Mouse (Mus musculus) thymus, postnatal 14 days (tissue): ENCODE results near the gene Kctd12.

Experiments
- DNase-seq: peaks from one replicate; pipeline ENCODE4 v3.0.0; 2021

The Kctd12 gene

DNA sequence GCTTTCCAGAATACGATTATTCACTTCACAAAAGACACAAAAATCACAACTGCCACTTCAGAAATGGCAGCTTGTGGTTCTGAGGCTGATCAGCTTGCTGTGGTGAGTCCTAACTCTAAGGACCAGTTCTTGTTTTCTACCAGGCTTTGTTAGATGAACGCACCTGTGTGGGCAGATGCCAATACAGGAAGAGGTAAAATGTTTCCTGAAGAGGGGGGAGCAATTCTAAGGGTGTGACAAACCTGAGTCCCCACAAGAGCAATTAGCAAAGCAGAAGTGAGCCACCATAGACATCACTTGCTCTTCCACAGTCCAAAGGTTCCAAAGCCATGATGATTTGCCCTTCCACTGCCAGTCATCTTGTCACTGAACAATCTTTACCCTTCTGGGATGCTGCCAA lies 20.4 kb downstream of the Kctd12 start:
- no peak for DNase-seq

DNA sequence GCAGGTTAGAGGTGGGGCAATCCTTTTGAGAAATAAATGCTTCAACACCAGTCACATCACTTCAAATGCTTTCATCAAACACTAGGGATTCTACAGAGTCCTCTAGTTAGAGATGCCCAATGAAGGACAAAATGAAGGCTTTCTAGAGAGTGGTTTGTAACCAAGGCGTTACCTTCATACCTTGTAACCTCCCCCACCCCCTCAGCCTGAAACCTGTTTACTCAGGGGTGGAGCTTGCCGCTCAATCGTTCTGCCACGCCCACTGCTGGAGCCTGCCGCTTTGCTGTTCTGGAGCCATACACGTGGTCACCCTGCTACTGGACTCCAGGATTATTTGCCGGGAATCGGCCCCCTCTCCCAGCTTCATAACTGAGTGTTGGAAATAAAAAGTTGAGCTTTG lies 28.9 kb downstream of the Kctd12 start:
- DNase-seq = no peak

DNA sequence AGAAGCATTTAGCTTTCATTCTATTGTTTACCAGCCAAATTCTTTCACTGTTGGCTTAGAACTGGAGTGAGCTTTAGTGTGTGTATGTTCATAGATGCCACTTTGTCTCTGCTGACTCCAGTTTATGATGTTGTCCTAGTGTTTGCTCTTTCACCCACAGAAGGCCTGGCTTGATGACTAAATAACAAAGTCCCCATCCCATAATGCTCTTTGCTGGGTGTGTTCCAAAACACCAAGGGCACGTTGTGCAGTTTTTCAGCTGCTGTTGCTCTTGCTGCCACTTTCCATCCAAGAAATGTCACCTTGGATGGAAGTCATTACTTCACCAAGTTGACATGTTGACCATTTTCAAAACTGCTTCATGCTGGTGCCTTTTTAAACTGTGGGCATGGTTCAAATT lies 30.5 kb downstream of the Kctd12 start:
- no peak for DNase-seq

DNA sequence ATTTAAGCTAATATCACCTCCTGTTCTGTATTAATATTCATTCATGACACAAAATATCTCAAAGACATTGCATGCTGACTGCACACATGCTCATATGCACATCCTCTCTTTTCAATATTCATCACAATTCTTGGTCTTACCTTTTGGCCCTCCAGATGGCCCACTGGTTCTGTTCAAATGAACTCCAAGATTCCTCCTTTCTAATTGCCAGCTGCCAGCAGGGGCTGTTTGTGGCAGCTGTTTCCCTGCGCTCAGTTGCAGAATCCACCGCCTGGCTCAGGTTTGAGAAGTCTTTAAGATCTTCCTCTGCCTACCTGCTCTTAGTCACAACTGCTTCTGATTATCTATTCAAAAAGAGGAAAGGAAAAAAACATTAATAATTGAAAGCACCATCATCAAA lies 34.6 kb downstream of the Kctd12 start:
- DNase-seq = no peak

DNA sequence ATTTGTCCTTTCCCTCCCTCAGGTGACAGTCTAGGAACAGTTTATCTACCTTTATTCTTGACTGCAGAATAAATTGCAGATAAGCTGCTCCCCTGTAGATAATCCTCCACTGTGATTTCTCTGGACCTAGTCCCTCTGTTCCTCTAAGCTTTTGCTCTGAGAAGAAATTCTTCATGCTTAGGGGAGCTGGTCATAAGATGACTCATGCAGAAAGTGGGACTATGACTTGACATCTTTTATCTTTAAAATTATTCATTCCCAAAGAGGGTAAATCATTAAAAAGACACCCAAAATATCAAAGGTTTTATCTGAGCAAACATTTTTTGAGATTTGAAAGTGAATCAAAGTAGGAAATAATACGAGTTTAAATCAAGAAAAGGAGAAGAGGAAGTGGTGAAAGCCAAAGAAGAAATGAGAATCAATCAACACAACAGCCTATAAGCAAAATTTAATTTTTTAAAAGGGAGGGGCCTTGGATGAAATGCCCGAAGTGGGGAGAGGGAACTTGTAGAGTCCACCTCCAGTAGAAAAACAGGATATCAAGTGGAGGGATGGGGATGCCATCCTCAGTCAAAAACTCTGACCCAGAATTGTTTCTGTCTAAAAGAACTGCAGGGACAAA lies 40.1 kb downstream of the Kctd12 start:
- no peak for DNase-seq

DNA sequence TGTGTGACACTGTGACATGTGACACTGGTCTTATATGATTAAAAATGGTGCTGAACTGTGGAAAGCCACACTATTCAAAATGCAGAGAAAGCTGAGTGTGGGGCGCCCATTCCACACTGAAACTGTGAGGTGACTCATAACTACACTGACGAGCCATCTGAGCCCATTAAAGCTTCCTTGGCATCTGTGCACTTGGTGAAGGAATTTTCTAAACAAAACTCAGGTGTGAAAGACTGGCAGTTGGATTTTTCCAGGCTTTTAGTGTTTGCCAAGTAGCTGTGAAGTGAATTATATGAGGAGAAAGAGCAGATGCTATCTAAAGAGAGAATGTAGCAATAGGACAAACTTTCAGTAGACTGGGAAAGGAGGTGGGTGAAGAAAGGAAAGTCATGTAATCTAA lies 47.6 kb downstream of the Kctd12 start:
- DNase-seq = no peak

DNA sequence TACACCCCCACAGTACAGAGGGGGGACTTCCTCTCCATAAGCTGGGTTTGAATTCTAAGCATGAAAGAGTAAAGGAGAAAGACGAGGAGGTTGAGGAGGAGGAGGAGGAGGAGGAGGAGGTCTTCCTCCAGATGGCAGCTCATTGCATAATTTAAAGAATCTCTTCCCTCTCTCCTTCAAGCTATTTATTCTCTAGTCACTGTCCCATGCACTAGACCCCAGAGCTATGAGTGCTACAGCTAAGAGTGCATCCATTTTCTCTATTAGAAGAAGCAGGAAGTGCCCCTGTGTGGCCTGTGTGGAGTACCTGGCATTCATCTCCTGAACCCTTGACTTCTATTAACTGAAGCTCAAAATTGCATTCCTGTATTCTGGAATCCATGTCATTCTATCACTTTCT lies 51.5 kb downstream of the Kctd12 start:
- no peak for DNase-seq

DNA sequence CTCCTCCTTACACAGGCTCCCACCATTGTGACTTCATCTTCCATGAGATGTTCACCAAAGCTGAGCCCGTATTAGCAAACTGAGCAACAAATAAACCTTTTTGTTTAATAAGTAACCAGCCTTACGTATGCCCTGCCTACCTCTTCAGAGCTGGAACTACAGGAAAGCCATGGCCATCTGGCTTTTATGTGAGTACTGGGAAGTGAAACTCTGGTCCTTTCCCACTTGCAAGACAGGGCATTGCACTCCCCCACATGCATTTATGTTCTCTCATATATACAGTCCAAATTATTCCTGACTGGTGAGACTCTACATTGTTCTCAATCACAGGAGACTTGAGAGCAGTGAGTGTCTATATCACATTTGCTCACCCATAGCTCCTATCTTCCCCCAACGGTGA lies 52.9 kb downstream of the Kctd12 start:
- DNase-seq = no peak

DNA sequence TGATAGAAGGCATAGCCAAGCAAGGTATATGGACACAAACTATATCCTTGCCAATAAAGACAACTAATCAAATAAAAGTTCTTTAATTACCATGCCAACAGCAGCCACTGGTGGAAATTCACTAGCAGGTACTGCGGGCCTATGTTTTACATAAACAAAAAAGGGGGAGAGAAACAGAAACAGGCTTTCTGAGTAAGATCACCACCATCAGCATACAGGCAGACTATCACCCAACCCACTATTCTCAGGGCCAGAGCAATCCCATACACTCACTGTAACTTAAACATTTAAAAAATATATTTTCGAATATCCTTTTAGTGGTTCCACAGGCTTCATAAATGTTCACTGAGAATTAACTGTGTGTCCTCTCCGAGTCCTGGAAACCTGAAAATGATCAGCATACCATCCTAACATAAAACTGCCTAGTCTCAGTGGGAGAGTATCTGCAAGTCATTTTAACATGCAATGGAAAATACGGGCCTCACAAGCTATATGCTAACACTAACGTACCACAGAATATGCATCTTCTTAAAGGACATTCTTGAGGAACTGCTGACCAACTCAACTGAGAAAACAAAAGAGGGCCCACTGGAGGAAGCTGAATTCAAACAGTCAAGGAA lies 54.5 kb downstream of the Kctd12 start:
- no peak for DNase-seq
